Mouse (Mus musculus): ENCODE data around the gene Flt3.

DNA sequence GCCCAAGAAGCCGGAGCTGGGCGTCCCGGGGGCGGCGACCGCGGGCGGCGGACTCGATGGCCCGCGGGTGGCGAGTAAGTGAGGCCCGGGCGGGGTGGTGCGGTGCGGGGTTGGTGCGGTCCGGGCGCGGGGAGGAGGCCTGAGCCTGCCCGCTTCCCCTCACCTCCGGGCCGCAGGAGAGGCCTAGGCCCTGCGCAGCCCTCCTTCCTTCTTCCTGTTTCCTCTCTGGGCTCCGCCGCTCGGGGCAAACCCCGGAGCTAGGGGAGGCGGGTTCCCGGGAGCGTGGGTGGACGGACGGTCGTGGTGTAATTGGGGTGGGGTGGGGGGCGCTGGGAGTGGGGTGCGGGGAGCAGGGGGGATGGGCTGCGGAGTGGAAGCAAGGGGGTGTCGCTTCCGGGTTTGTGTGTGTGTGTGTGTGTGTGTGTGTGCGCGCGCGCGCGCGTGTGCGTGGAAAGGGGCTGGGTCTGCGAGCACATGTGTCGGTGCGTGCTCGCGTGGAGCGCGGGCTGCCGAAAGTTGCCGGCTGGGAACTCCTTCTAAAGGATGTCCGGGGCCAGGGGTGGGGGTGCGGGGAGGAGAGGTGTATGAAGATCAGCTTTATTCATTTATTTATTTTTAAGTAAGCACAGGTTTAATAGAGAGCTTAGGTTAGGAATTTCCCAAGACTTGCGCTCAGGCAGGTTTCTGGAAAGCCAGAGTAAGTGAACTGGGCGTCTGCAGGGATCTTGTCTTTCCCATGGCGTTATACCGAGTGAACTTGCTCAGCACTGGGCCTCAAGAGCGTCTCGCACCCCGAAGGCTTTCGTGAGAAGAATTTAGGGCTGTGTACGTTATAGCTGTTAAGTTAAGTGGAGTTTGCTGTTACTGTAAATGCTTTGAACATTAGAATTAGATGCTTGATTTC lies 30.9 kb upstream of the Flt3 start:
- no peak for TF ChIP-seq CTCF (conservative IDR thresholded peaks at IDR 0.05; ENCODE audit: low read length)
- no peak for TF ChIP-seq POU5F1 (IDR thresholded peaks at IDR 0.05; ENCODE audit: borderline replicate concordance, low read length)
- no peak for TF ChIP-seq NANOG (IDR thresholded peaks at IDR 0.05; ENCODE audit: borderline replicate concordance, low read length)

Data from E14TG2a.4 (cell line).